Mouse (Mus musculus): Measurements from ENCODE around the gene Sugt1.

GRCm38 (mm10) chr14:79632330-79632729 is 44.8 kb downstream of the Sugt1 start:
- TF ChIP-seq CTCF (IDR thresholded peaks at IDR 0.05 in 2 of 3, conservative IDR thresholded peaks at IDR 0.05 in 1 of 3; ENCODE audit: control insufficient read depth in 1 of 3, insufficient read depth in 1 of 3, low read depth in 2 of 3, low read length in 3 of 3, poor library complexity in 1 of 3, severe bottlenecking in 1 of 3), result no peak
- 0 out of 4 replicates have a peak, but pooled peaks of 1 of the 2 experiments have one; percentile 17 for TF ChIP-seq POLR2A (IDR thresholded peaks at IDR 0.05; ENCODE audit: control insufficient read depth in 1 of 2, insufficient read depth in 1 of 2, low read depth in 1 of 2, low read length in 2 of 2, poor library complexity in 1 of 2)
- TF ChIP-seq GABPA (IDR thresholded peaks at IDR 0.05; ENCODE audit: low read depth, low read length), result no peak
- TF ChIP-seq MAX (IDR thresholded peaks at IDR 0.05; ENCODE audit: low read length), result no peak
- TF ChIP-seq USF1 (IDR thresholded peaks at IDR 0.05; ENCODE audit: low read depth, low read length), result no peak
- no peak for TF ChIP-seq EP300 (IDR thresholded peaks at IDR 0.05; ENCODE audit: low read depth in 1 of 2, low read length in 2 of 2)
- TF ChIP-seq MAFK (IDR thresholded peaks at IDR 0.05; ENCODE audit: borderline replicate concordance, low read depth, low read length), result no peak
- TF ChIP-seq TCF12 (IDR thresholded peaks at IDR 0.05; ENCODE audit: low read depth, low read length), result no peak

Data from MEL (cell line).